Mouse (Mus musculus) adrenal gland, postnatal 4 days (tissue): ENCODE data around the gene Rtf1. TPM values are rescaled to one million over a fixed set of nuclear protein-coding genes. Genes with fewer than 3 reads are reported as not detected.

ENCODE experiments used
- DNase-seq, 2 experiments: peaks; one replicate each; pipeline ENCODE4 v3.0.0; 2021 to 2022; ENCODE audit warnings: low spot score in 2 of 2, mixed read lengths in 2 of 2
- total RNA-seq, 2 experiments: library from RNA; stranded (reverse); gene quantifications; 2 replicates each; pipeline ENCODE4 v1.2.3; 2021

The Rtf1 gene
- total RNA-seq, 2 experiments from 2014 or later, result 39.8 to 41.6 TPM

DNA sequence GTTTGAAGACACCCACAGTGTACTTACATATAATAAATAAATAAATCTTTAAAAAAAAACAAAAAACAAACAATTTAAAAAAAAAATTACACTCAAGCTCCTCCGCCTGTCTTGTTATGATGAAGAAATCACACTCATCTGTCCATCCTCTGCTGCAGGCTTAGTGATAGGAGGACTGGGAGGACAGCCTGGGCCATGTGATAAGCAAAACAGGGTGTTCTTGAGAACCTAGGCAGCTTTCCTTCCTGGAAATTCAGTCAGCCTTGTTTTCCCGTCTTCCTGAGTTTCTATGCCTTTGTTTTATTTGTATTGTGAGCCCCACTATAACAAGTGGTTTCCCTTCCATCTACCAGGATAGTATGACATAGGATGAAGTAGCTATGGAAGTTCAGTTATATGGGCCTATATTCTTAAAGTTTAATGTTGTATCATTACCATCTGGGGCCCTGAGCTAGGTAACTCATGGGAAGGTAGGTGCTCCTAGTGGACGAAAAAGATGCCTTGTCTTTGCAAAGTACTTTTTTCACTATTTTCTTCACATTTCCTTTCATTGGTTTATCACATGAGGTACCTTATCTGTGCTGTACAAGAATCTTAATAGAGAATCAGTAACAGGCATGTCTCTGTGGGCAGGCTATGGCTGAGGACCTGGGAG, 53.0 kb downstream of the Rtf1 start:
- no peak for DNase-seq

DNA sequence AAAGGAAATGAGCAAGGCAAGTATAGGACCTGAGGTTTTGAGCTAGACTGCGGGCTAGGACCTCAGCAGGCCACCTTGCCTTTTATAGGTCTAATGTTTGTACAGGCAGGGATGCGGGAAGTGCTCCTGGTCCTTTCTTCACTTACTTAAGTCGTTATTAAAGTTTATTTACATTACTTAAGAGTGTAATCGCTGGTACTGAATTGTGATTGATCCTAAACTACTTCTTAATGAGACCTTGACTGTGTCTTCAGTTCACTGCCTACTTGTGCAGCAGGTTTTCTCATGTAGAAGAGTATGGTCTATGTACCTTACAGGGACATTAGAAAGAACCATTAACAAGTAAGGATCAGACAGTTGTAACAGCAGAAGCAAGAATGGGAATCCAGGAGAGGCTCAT, 55.9 kb downstream of the Rtf1 start:
- no peak for DNase-seq

DNA sequence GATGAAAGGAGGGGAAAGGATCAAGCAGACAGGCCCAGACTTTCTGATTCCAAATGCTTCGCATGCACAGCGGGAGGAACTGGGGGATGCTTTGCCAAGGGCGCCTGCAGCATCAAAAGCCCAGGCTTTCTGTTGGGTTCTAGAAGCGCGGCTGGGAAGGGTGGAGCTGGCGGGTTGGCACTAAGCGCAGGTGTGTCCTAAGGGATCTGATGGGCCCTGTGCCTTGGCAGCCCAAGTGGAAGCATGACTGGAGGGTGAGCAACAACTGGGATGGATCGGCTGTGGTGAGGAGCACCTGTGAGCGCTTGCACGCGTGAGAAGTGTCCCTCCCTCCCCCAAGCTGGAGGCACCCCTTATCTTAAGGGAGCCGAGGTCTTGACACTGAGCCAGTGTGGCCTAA, 62.3 kb downstream of the Rtf1 start:
- no peak for DNase-seq

GRCm38 (mm10) chr2:119740567-119740966, 65.7 kb downstream of the Rtf1 start:
- DNase-seq, result no peak

DNA sequence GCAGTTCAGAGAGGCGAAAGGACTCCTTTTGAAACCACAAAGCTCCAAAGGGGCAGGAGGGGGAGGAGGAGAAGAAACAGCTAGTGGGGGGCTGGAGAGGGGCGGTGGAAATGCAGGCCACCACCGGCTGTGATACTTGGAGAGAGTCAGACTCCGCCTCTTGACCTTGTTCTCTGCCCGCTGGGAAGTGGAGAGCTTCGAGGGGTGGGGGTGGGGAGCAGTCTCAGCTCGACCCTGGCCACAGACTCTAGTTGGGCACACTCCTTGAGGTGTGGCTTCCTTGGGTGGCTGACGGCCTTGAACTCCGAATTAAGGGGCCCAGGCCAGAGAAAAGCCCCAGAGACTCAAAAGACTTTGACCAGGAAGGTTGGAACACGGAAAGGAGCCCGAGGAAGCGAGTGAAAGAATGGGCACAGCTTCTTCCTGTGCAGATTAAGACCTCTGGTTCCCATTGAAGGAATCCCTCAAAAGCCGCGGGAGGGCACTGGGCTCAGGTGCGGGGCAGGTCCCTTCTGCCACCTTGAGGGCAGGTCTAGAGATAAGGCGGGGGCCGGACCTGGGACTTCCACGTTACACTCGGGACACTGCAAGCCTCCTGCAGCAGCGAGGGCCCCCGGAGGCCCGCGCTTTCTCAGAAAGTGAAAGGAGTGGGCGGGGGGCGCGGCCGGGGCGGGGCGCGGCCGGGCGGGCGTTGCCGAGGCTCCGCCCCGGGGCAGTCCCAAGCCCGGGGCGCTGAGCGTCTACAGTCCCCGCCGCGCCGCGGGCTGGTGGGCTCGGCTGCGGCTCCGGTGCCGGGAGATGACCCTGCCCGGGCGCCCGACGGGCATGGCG, 66.9 kb downstream of the Rtf1 start, which contains the start of gene Itpka:
Gene Itpka, plus strand, starts transcription at position 757 of the 831 bp plus-strand sequence.
- peak; percentile 28 to 47 for DNase-seq

DNA sequence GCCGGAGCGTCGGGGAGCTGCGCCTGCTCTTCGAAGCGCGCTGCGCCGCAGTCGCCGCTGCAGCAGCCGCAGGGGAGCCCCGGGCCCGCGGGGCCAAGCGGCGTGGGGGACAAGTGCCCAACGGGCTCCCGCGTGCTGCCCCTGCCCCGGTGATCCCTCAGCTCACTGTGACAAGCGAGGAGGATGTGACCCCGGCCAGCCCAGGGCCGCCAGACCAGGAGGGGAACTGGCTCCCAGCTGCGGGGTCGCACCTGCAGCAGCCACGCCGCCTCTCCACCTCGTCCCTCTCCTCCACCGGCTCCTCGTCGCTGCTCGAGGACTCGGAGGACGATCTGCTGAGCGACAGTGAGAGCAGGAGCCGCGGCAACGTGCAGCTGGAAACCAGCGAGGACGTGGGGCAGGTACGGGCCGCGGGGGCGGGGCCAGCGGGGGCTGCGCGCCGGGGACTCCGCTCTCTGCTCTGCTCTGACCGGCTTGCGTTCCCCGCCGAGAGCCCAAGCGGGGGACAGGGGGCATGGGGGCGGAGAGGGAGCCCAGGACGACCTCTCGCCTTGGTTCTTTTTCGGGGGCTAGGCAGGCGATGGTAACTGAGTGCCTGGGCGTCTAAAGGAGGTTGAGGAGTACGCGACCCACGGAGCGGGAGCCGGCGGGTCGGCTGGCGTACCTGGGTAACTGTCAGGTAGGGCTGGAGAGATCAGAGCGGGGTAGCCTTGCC, 67.8 kb downstream of the Rtf1 start:
- DNase-seq, result no peak

DNA sequence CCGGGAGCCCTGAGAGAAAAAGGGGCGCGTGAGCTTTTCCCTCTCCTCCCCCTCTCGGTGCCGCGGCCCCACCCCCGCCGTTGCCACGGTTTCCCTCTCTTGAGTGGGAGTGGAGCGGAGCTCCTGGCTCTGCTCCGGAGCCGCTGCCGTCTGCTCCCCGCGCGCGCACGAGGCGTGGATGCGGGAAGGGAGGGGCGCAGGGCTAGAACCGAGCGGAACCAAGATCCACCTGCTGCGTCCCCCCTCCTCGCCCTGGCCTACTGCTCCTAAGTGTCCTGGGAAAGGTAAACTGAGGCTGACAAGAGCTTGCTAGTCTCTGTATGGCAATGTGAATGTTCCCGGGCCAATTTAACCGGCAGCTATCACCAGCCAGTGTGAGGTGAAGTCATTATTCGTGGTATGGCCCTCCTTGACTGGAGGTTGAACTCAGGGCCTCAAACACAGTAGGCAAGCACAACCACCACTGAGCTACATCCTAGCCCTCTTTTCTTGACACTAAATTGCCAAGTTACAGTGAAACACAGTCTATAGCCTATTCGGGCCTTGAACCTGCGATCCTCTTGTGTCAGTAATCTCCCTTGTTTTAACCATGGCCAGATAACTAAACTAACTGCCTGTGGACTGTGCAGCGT, 68.4 kb downstream of the Rtf1 start:
- DNase-seq, result no peak

DNA sequence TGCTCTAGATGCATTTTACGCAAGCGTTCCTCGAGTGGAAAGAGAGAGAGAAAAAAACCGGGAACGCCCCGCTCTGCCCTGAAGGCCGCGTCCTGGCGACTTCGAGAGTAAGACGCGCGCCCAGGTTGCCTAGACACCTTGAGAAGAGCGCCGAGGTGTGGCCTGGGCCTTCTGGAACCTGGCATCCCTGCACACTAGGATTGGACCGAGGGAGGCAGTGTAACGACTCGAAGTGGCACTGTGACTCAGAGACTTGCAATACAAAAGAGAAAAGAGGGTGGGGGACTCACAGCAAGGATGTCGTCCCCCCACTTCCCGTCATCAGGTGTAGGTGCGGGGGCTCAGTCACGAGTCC, 68.9 kb downstream of the Rtf1 start:
- no peak for DNase-seq

DNA sequence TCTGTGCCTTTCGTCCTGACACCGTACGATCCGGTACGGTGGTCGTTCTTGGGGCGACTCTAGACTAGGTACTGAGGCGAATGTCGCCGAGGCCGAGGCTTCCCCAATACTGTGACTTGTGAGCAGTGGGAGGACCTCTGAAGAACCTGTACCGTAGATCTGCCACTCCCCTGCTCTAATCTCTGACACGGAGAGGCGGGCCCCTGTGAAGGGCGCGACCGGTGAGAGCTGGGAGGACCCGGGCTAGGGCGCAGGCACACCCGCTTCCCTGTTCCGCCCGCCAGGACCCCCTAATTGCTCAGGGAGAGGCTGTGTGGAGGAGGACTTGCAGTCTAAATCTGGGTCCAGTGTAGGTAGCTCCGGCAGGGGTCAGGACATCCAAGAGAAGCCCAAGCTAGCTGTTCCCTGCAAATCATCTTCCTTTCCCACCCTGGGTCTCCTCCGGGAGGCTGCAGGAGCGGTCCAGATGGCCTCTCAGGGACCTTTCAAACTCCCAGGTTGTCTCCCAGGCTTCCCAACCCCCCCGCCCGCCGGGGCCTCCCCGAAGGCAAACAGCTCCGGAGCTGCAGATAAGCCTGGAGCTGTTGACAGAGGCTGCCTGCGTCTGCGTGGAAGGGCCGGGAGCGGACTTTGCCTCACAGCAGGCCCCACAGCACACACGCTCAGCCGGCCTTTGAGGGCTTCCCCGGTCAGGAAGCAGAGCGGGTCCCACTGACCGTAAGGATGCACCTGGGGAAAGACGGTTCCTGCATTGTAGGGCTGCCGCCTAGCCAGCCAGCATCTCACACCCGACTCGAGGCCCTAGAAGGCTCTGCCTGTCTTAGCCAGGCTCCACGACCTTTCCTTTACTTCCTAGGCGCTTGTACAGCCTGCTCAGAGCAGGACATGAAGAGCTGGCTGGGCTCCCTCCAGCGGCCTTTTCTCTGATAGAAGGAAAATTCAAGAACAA, 69.6 kb downstream of the Rtf1 start:
- no peak for DNase-seq

- DNase-seq, result no peak
These were observed 70.4 kb downstream of the Rtf1 start for GRCm38 (mm10) chr2:119745281-119745680.

GRCm38 (mm10) chr2:119747554-119747953, 72.7 kb downstream of the Rtf1 start:
- DNase-seq, result no peak

GRCm38 (mm10) chr2:119749260-119749659, 74.4 kb downstream of the Rtf1 start:
- DNase-seq, result no peak

- DNase-seq, result no peak
These were observed 82.8 kb downstream of the Rtf1 start for GRCm38 (mm10) chr2:119757601-119758100.

- no peak for DNase-seq
These were observed 83.4 kb downstream of the Rtf1 start for GRCm38 (mm10) chr2:119758101-119758843.

- DNase-seq, result no peak
These were observed 84.3 kb downstream of the Rtf1 start for GRCm38 (mm10) chr2:119758844-119759835.

DNA sequence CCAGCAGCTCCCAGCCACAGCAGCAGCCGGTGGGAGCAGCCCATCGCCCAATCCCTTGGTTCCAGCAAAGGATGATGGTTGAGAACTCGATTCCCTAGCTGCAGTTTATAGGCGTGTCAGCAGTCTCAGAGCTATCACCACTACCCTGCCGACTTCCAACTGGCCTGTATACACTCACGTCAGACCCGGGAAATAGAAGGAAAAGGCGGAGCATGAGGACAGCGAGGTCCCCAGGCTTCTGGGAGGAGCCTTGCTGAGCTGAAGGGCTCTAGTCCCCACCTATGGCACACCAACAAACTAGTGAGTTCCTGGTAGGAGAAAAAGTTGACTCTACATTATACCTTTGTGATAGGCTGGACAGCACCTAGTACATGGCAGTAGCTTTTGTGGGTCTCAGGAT, 85.4 kb downstream of the Rtf1 start, which contains the start of gene Ltk:
Gene Ltk, minus strand, starts transcription at position 181 of the 400 bp plus-strand sequence.
- no peak for DNase-seq

DNA sequence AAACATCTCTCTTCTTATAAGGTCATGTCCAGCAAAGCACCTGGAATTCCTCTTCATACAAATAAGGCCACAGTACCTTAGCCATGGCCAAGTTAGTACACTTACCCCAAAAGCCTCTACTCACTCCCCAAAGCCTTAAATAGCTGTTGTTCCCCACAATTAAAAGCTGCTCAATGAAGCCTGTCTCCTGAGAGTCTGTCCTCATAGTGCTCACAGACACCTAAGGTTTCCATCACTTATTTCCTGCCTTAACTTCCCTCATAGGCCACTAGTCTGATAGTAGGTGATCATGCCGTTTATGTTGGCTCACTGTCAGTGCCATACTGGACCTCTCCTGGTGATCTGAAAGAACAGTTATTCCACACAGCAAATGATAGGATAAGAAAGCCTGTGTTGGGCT, 87.4 kb downstream of the Rtf1 start:
- DNase-seq, result no peak

DNA sequence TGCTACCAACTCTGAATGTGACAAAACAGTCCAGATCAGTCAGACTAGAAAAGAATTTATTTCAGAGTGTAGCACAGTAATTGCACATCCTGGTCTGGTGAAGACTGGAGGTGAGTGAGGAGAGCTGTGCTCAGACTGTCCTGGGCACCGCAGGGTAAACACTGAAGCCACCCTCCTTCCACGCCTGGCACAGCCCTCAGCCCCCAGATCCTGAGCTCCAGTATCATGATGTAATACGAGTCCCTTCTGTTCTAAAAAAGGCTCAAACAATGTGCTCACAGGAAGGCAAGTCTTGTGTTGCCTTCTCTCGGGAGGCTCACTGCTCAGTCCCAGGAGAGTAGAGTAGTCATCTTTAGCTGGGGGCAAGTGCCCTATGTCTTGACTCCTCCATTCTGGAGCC, 89.1 kb downstream of the Rtf1 start:
- DNase-seq, result no peak
